Mouse (Mus musculus): Measurements from ENCODE around the gene Cxcr5. TPM values are rescaled to one million over a fixed set of nuclear protein-coding genes. Genes with fewer than 3 reads are reported as not detected.
"Not testable (repeated sequence)": the region's sequence is repeated elsewhere in the genome, so short reads cannot be mapped to it uniquely, and the experiment has no call there.

The Cxcr5 gene
- polyA plus RNA-seq, 1 experiment from 2014 or later: 0.48 TPM

DNA sequence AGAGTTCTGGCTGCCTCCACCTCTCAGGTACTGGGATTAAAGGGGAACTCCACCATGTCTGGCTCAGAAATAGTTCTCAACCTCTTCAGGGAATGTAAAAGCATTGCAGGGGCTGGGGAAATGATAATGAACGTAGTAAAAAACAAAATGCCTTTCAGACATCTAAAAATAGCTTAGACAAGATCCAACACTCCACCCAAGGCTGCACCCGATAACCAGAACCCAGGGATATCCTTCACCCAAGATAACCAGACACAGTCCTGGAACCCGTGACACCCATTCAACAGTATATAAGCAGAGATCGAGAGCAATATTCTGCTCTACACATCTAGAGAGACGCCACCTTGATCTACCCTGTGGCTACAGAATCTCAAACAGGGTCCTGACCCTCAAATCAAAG lies 18.4 kb upstream of the Cxcr5 start:
- Histone ChIP-seq H3K4me2 (replicated peaks; ENCODE audit: low read depth, low read length) (no peak overlapping the region), H3K4me1 (replicated peaks; ENCODE audit: control insufficient read depth, insufficient read depth, low read length) (no peaks in the 10 kb centered on the region), H3K27me3 (ENCODE audit: control insufficient read depth, insufficient read depth, low read length) (no peaks in the 10 kb centered on the region), H3K27ac (ENCODE audit: low read depth, low read length) (no peak overlapping the region), H3K9ac (ENCODE audit: low read depth, low read length) (no peak overlapping the region), H3K36me3 (ENCODE audit: control insufficient read depth, insufficient read depth, low read length) (no peaks in the 10 kb centered on the region), H3K9me3 (ENCODE audit: control insufficient read depth, low read length) (no peaks in the 10 kb centered on the region; the same call in 1 of the 2 replicates), H3K4me3 (ENCODE audit: low read depth, low read length) (no peak overlapping the region)
- DNase-seq (ENCODE audit: low spot score) (no peak), ATAC-seq (ENCODE audit: low FRiP score) (no peak)
- WGBS: 87% methylated on average over 5 of the region's 5 CpGs

- ATAC-seq (ENCODE audit: low FRiP score): no peak
- Histone ChIP-seq H3K4me1 (replicated peaks; ENCODE audit: control insufficient read depth, insufficient read depth, low read length) (no peaks in the 10 kb centered on the region), H3K36me3 (ENCODE audit: control insufficient read depth, insufficient read depth, low read length) (no peaks in the 10 kb centered on the region), H3K9ac (ENCODE audit: low read depth, low read length) (no peak overlapping the region), H3K4me3 (ENCODE audit: low read depth, low read length) (no peak overlapping the region), H3K4me2 (replicated peaks; ENCODE audit: low read depth, low read length) (no peak overlapping the region), H3K27me3 (ENCODE audit: control insufficient read depth, insufficient read depth, low read length) (no peaks in the 10 kb centered on the region), H3K27ac (ENCODE audit: low read depth, low read length) (no peak overlapping the region), H3K9me3 (ENCODE audit: control insufficient read depth, low read length) (no peaks in the 10 kb centered on the region; the same call in 1 of the 2 replicates)
- WGBS: 47% methylated on average over 6 of the region's 6 CpGs
- DNase-seq (ENCODE audit: low spot score): no peak
Measured at GRCm38 (mm10) chr9:44579392-44579791, 17.7 kb upstream of the Cxcr5 start.

DNA sequence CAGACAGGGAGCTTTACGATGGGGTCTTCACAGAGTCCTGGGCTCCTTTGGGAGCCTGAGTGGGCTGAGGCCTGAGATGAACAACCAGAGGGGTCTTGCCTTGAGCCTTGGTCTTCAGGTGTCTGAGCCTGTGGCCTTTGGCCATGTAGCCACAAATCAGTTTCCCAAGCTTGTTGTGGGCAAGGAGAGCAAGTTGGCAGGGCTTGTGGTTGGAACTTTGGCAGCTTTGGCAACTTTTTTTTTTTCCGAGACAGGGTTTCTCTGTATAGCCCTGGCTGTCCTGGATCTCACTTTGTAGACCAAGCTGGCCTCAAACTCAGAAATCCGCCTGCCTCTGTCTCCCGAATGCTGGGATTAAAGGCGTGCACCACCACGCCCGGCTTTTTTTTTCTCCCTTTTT lies 14.4 kb upstream of the Cxcr5 start:
- 92% methylated on average over 7 of the region's 7 CpGs for WGBS
- DNase-seq (ENCODE audit: low spot score); ATAC-seq (ENCODE audit: low FRiP score): not testable (repeated sequence)

DNA sequence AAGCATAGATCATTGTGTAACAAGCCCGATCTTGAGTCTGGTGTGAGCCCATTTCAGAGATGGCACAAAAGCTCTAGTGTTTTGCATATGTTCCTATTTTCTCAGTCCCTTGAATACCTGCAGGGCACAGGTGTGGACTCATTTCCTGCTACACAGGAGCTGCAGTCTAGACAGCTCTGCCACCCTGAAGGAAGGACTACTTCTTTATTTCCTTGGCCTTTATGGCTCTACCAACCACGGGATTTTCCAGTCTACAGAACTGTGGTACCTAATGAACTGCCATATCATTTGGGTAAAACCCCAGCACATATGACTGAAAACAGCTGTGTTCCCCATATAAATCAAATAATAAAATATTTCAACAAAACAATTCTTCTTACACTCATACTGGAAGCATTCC lies 13.4 kb upstream of the Cxcr5 start:
- no peaks in the 10 kb centered on the region for H3K9me3 ChIP-seq (ENCODE audit: control insufficient read depth, low read length)
- H3K36me3 ChIP-seq (ENCODE audit: control insufficient read depth, insufficient read depth, low read length): no peaks in the 10 kb centered on the region
- H3K27me3 ChIP-seq (ENCODE audit: control insufficient read depth, insufficient read depth, low read length): no peaks in the 10 kb centered on the region
- DNase-seq (ENCODE audit: low spot score): no peak
- H3K4me1 ChIP-seq (replicated peaks; ENCODE audit: control insufficient read depth, insufficient read depth, low read length): no peaks in the 10 kb centered on the region
- no peak for ATAC-seq (ENCODE audit: low FRiP score)
- no peak overlapping the region for H3K4me3 ChIP-seq (ENCODE audit: low read depth, low read length)
- WGBS: 94% methylated on average over 2 of the region's 2 CpGs
- no peak overlapping the region for H3K27ac ChIP-seq (ENCODE audit: low read depth, low read length)
- H3K4me2 ChIP-seq (replicated peaks; ENCODE audit: low read depth, low read length): no peak overlapping the region
- H3K9ac ChIP-seq (ENCODE audit: low read depth, low read length): no peak overlapping the region

More for the DNA sequence above, 14.4 kb upstream of the Cxcr5 start:
- not testable (repeated sequence) for H3K27me3 ChIP-seq (ENCODE audit: control insufficient read depth, insufficient read depth, low read length); H3K36me3 ChIP-seq (ENCODE audit: control insufficient read depth, insufficient read depth, low read length); H3K27ac ChIP-seq (ENCODE audit: low read depth, low read length); H3K4me3 ChIP-seq (ENCODE audit: low read depth, low read length); H3K9ac ChIP-seq (ENCODE audit: low read depth, low read length); H3K9me3 ChIP-seq (ENCODE audit: control insufficient read depth, low read length); H3K4me1 ChIP-seq (replicated peaks; ENCODE audit: control insufficient read depth, insufficient read depth, low read length); H3K4me2 ChIP-seq (replicated peaks; ENCODE audit: low read depth, low read length)

GRCm38 (mm10) chr9:44573306-44573705 lies 11.6 kb upstream of the Cxcr5 start:
- no peak overlapping the region for H3K4me2 ChIP-seq (replicated peaks; ENCODE audit: low read depth, low read length)
- no peak overlapping the region for H3K4me3 ChIP-seq (ENCODE audit: low read depth, low read length)
- no peak overlapping the region for H3K9ac ChIP-seq (ENCODE audit: low read depth, low read length)
- H3K27ac ChIP-seq (ENCODE audit: low read depth, low read length): no peak overlapping the region
- H3K4me1 ChIP-seq (replicated peaks; ENCODE audit: control insufficient read depth, insufficient read depth, low read length): no peaks in the 10 kb centered on the region
- H3K9me3 ChIP-seq (ENCODE audit: control insufficient read depth, low read length): no peaks in the 10 kb centered on the region
- no peaks in the 10 kb centered on the region for H3K36me3 ChIP-seq (ENCODE audit: control insufficient read depth, insufficient read depth, low read length)
- WGBS: 87% methylated on average over 4 of the region's 4 CpGs
- DNase-seq (ENCODE audit: low spot score) (no peak), ATAC-seq (ENCODE audit: low FRiP score) (no peak)
- H3K27me3 ChIP-seq (ENCODE audit: control insufficient read depth, insufficient read depth, low read length): no peaks in the 10 kb centered on the region

- no peak for ATAC-seq (ENCODE audit: low FRiP score)
- no peak overlapping the region for H3K27ac ChIP-seq (ENCODE audit: low read depth, low read length)
Measured at GRCm38 (mm10) chr9:44570939-44571382, 9.3 kb upstream of the Cxcr5 start.

GRCm38 (mm10) chr9:44568083-44568455 lies 6.4 kb upstream of the Cxcr5 start:
- DNase-seq (ENCODE audit: low spot score): no peak

More at GRCm38 (mm10) chr9:44570939-44571382, 9.3 kb upstream of the Cxcr5 start:
- 83% methylated on average over 12 of the region's 12 CpGs for WGBS
- Histone ChIP-seq H3K4me2 (replicated peaks; ENCODE audit: low read depth, low read length) (no peak overlapping the region), H3K27me3 (ENCODE audit: control insufficient read depth, insufficient read depth, low read length) (no peaks in the 10 kb centered on the region), H3K36me3 (ENCODE audit: control insufficient read depth, insufficient read depth, low read length) (no peaks in the 10 kb centered on the region), H3K9me3 (ENCODE audit: control insufficient read depth, low read length) (no peaks in the 10 kb centered on the region), H3K4me3 (ENCODE audit: low read depth, low read length) (no peak overlapping the region), H3K9ac (ENCODE audit: low read depth, low read length) (no peak overlapping the region), H3K4me1 (replicated peaks; ENCODE audit: control insufficient read depth, insufficient read depth, low read length) (no peaks in the 10 kb centered on the region)
- no peak for DNase-seq (ENCODE audit: low spot score)

GRCm38 (mm10) chr9:44567338-44568082 lies 5.8 kb upstream of the Cxcr5 start:
- 82% methylated on average over 9 of the region's 9 CpGs for WGBS
- H3K36me3 ChIP-seq (ENCODE audit: control insufficient read depth, insufficient read depth, low read length): no peaks in the 10 kb centered on the region
- H3K4me2 ChIP-seq (replicated peaks; ENCODE audit: low read depth, low read length): no peak overlapping the region
- DNase-seq (ENCODE audit: low spot score) (no peak), ATAC-seq (ENCODE audit: low FRiP score) (no peak)
- H3K4me3 ChIP-seq (ENCODE audit: low read depth, low read length): no peak overlapping the region
- no peak overlapping the region for H3K9ac ChIP-seq (ENCODE audit: low read depth, low read length)
- H3K27me3 ChIP-seq (ENCODE audit: control insufficient read depth, insufficient read depth, low read length): no peaks in the 10 kb centered on the region
- H3K27ac ChIP-seq (ENCODE audit: low read depth, low read length): no peak overlapping the region
- no peaks in the 10 kb centered on the region for H3K4me1 ChIP-seq (replicated peaks; ENCODE audit: control insufficient read depth, insufficient read depth, low read length)
- no peaks in the 10 kb centered on the region for H3K9me3 ChIP-seq (ENCODE audit: control insufficient read depth, low read length)

More at GRCm38 (mm10) chr9:44568083-44568455, 6.4 kb upstream of the Cxcr5 start:
- no peak for ATAC-seq (ENCODE audit: low FRiP score)
- Histone ChIP-seq H3K27me3 (ENCODE audit: control insufficient read depth, insufficient read depth, low read length) (no peaks in the 10 kb centered on the region), H3K27ac (ENCODE audit: low read depth, low read length) (no peak overlapping the region), H3K4me2 (replicated peaks; ENCODE audit: low read depth, low read length) (no peak overlapping the region), H3K9me3 (ENCODE audit: control insufficient read depth, low read length) (no peaks in the 10 kb centered on the region), H3K36me3 (ENCODE audit: control insufficient read depth, insufficient read depth, low read length) (no peaks in the 10 kb centered on the region), H3K4me1 (replicated peaks; ENCODE audit: control insufficient read depth, insufficient read depth, low read length) (no peaks in the 10 kb centered on the region), H3K9ac (ENCODE audit: low read depth, low read length) (no peak overlapping the region), H3K4me3 (ENCODE audit: low read depth, low read length) (no peak overlapping the region)
- 44% methylated on average over 7 of the region's 7 CpGs for WGBS

GRCm38 (mm10) chr9:44565367-44565766 lies 3.7 kb upstream of the Cxcr5 start:
- Histone ChIP-seq H3K9me3 (ENCODE audit: control insufficient read depth, low read length) (no peaks in the 10 kb centered on the region), H3K4me2 (replicated peaks; ENCODE audit: low read depth, low read length) (no peak overlapping the region), H3K27ac (ENCODE audit: low read depth, low read length) (no peak overlapping the region), H3K27me3 (ENCODE audit: control insufficient read depth, insufficient read depth, low read length) (no peaks in the 10 kb centered on the region), H3K4me1 (replicated peaks; ENCODE audit: control insufficient read depth, insufficient read depth, low read length) (no peaks in the 10 kb centered on the region), H3K4me3 (ENCODE audit: low read depth, low read length) (no peak overlapping the region), H3K36me3 (ENCODE audit: control insufficient read depth, insufficient read depth, low read length) (no peaks in the 10 kb centered on the region), H3K9ac (ENCODE audit: low read depth, low read length) (no peak overlapping the region)
- WGBS: 31% methylated on average over 6 of the region's 6 CpGs
- DNase-seq (ENCODE audit: low spot score): no peak
- ATAC-seq (ENCODE audit: low FRiP score): no peak

All from hindbrain, embryonic 11.5 days (tissue).